Mouse (Mus musculus) heart, embryonic 14.5 days (tissue): ENCODE measurements around the gene Ccne1. TPM values are rescaled to one million over a fixed set of nuclear protein-coding genes. Genes with fewer than 3 reads are reported as not detected.
A peak's percentile ranks its signal among the peaks of the same experiment; 100 is the strongest.

ENCODE experiments used
- ATAC-seq: fragments of 200-750 bp; cut with Nextera tagmentation; 2 replicates; pipeline ENCODE4 v1.8.0; 2017; ENCODE audit warnings: low read depth, moderate TSS enrichment; ENCODE audit not compliant: insufficient number of reproducible peaks, insufficient read depth, low FRiP score
- H3K27ac ChIP-seq, 2 experiments: fragments of 200-500 bp in 1 of 2; fragments of 300-500 bp in 1 of 2; sonication (generic) in 1 of 2; replicated peaks in 1 of 2; 2 replicates each; pipeline ENCODE4 v1.5.1; 2012 to 2014; ENCODE audit warnings: low read depth in 2 of 2, low read length in 2 of 2, control low read depth in 1 of 2, mild to moderate bottlenecking in 1 of 2, mixed read lengths in 1 of 2; ENCODE audit not compliant: control insufficient read depth in 1 of 2, insufficient read depth in 1 of 2
- H3K27me3 ChIP-seq: fragments of 300-500 bp; sonication (generic); 2 replicates; pipeline ENCODE4 v1.6.1; 2014; ENCODE audit warnings: mild to moderate bottlenecking, low read length, control low read depth; ENCODE audit not compliant: control insufficient read depth, insufficient read depth
- H3K36me3 ChIP-seq: fragments of 300-500 bp; sonication (generic); 2 replicates; pipeline ENCODE4 v1.6.1; 2014; ENCODE audit warnings: mild to moderate bottlenecking, control low read depth, low read length, mixed read lengths; ENCODE audit not compliant: control insufficient read depth, insufficient read depth
- H3K4me1 ChIP-seq, 2 experiments: fragments of 200-500 bp in 1 of 2; fragments of 300-500 bp in 1 of 2; sonication (generic) in 1 of 2; 2 replicates each; pipeline ENCODE4 v1.6.1; 2012 to 2014; ENCODE audit warnings: low read length in 2 of 2, control low read depth in 1 of 2, mixed read lengths in 1 of 2; ENCODE audit not compliant: control insufficient read depth in 2 of 2, insufficient read depth in 2 of 2
- H3K4me2 ChIP-seq: fragments of 300-500 bp; sonication (generic); 2 replicates; pipeline ENCODE4 v1.6.1; 2014; ENCODE audit warnings: mild to moderate bottlenecking, low read length
- H3K4me3 ChIP-seq, 2 experiments: fragments of 200-500 bp in 1 of 2; fragments of 300-500 bp in 1 of 2; sonication (generic) in 1 of 2; 2 replicates each; pipeline ENCODE4 v1.5.1; 2012 to 2014; ENCODE audit warnings: low read length in 2 of 2, mild to moderate bottlenecking in 2 of 2, control low read depth in 1 of 2, low read depth in 1 of 2, moderate library complexity in 1 of 2; ENCODE audit not compliant: control insufficient read depth in 1 of 2, insufficient read depth in 1 of 2
- H3K9ac ChIP-seq: fragments of 300-500 bp; sonication (generic); 2 replicates; pipeline ENCODE4 v1.6.1; 2014; ENCODE audit warnings: mild to moderate bottlenecking, low read length
- H3K9me3 ChIP-seq: fragments of 300-500 bp; sonication (generic); 2 replicates; pipeline ENCODE4 v1.6.1; 2016; ENCODE audit warnings: low read length, control low read depth; ENCODE audit not compliant: control insufficient read depth
- WGBS: fragments of 180-500 bp; shearing (Covaris S2); extraction: QIAGEN DNeasy Blood & Tissue Kit; methylation state at CpG from one replicate; pipeline ENCODE4 v1.1.7; 2014; 5-methylcytosine and 5-hydroxymethylcytosine counted together
- polyA plus RNA-seq: library from polyadenylated mRNA; unstranded; fragments of >200 nt; fragmentation: Nextera tagmentation; extraction: Ambion mirVana; gene quantifications from 2 replicates; pipeline ENCODE4 v1.2.1, GENCODE M21; 2014

Ccne1 gene
- polyA plus RNA-seq, 1 experiment from 2014 or later: 29.2 TPM

- no peak overlapping the region for H3K4me3 ChIP-seq
- no peak overlapping the region for H3K27ac ChIP-seq
- no peaks in the 10 kb centered on the region for H3K27me3 ChIP-seq
- ATAC-seq: no peak
- no peak overlapping the region for H3K9ac ChIP-seq
- H3K9me3 ChIP-seq: no peaks in the 10 kb centered on the region
- no peak overlapping the region for H3K4me2 ChIP-seq
- no peaks in the 10 kb centered on the region for H3K36me3 ChIP-seq
- 47% methylated on average over 4 of the region's 4 CpGs for WGBS
- H3K4me1 ChIP-seq: peaks cover 0 to 4% of the 10 kb centered on the region in 2 experiments; a peak in 1 of 4 replicates
These were observed 42.9 kb downstream of the Ccne1 start for GRCm38 (mm10) chr7:38064431-38064830.

- WGBS: 2% methylated on average over 54 of the region's 57 CpGs
- Histone ChIP-seq H3K27ac (no peak overlapping the region), H3K9ac (peak overlapping the region; percentile 75), H3K36me3 (no peaks in the 10 kb centered on the region), H3K27me3 (no peaks in the 10 kb centered on the region), H3K4me2 (peak overlapping the region; percentile 90), H3K4me1 (peaks cover 0 to 14% of the 10 kb centered on the region in 2 experiments), H3K9me3 (no peaks in the 10 kb centered on the region), H3K4me3 (peak overlapping the region; percentile 47 to 51)
- peak; percentile 86 for ATAC-seq
These were observed 46.0 kb downstream of the Ccne1 start for GRCm38 (mm10) chr7:38061060-38061970.

- ATAC-seq: no peak
- no peak overlapping the region for H3K4me3 ChIP-seq
- H3K4me2 ChIP-seq: no peak overlapping the region
- no peaks in the 10 kb centered on the region for H3K27me3 ChIP-seq
- no peak overlapping the region for H3K27ac ChIP-seq
- H3K9me3 ChIP-seq: no peaks in the 10 kb centered on the region
- H3K36me3 ChIP-seq: no peaks in the 10 kb centered on the region
- H3K9ac ChIP-seq: no peak overlapping the region
- 56% methylated on average over 8 of the region's 8 CpGs for WGBS
- H3K4me1 ChIP-seq: peaks cover 0 to 14% of the 10 kb centered on the region in 2 experiments
These were observed 47.6 kb downstream of the Ccne1 start for GRCm38 (mm10) chr7:38059636-38060330.

GRCm38 (mm10) chr7:38059096-38059495, 48.2 kb downstream of the Ccne1 start:
- H3K4me3 ChIP-seq: no peak overlapping the region
- H3K4me1 ChIP-seq: peaks cover 0 to 14% of the 10 kb centered on the region in 2 experiments
- no peaks in the 10 kb centered on the region for H3K27me3 ChIP-seq
- H3K9ac ChIP-seq: no peak overlapping the region
- H3K9me3 ChIP-seq: no peaks in the 10 kb centered on the region
- no peak overlapping the region for H3K4me2 ChIP-seq
- WGBS: 22% methylated on average over 7 of the region's 7 CpGs
- no peak overlapping the region for H3K27ac ChIP-seq
- ATAC-seq: no peak
- no peaks in the 10 kb centered on the region for H3K36me3 ChIP-seq

GRCm38 (mm10) chr7:38055996-38056395, 51.3 kb downstream of the Ccne1 start:
- no peak overlapping the region for H3K4me2 ChIP-seq
- H3K27me3 ChIP-seq: no peaks in the 10 kb centered on the region
- ATAC-seq: no peak
- WGBS: 66% methylated on average over 2 of the region's 2 CpGs
- H3K9ac ChIP-seq: no peak overlapping the region
- H3K4me3 ChIP-seq: no peak overlapping the region
- peaks cover 0 to 10% of the 10 kb centered on the region in 2 experiments for H3K4me1 ChIP-seq
- H3K36me3 ChIP-seq: no peaks in the 10 kb centered on the region
- H3K27ac ChIP-seq: no peak overlapping the region
- H3K9me3 ChIP-seq: no peaks in the 10 kb centered on the region

GRCm38 (mm10) chr7:38054246-38054645, 53.1 kb downstream of the Ccne1 start:
- H3K27ac ChIP-seq: no peak overlapping the region
- H3K9me3 ChIP-seq: no peaks in the 10 kb centered on the region
- H3K4me2 ChIP-seq: no peak overlapping the region
- WGBS: 80% methylated on average over 9 of the region's 9 CpGs
- no peak for ATAC-seq
- no peak overlapping the region for H3K9ac ChIP-seq
- H3K27me3 ChIP-seq: no peaks in the 10 kb centered on the region
- peaks cover 0 to 8% of the 10 kb centered on the region in 2 experiments for H3K4me1 ChIP-seq
- no peak overlapping the region for H3K4me3 ChIP-seq
- H3K36me3 ChIP-seq: no peaks in the 10 kb centered on the region
